Mouse (Mus musculus) spleen, embryonic (tissue): ENCODE data around the gene Gm9603.
"Not testable (repeated sequence)": the region's sequence is repeated elsewhere in the genome, so short reads cannot be mapped to it uniquely, and the experiment has no call there.

Source experiments
- CTCF ChIA-PET: fragments of 350-600 bp; sonication (Branson Sonifier 250); formaldehyde crosslinking; loops from one replicate; lab custom pipeline; 2022; lab: Charles Lee

Gm9603 gene

DNA sequence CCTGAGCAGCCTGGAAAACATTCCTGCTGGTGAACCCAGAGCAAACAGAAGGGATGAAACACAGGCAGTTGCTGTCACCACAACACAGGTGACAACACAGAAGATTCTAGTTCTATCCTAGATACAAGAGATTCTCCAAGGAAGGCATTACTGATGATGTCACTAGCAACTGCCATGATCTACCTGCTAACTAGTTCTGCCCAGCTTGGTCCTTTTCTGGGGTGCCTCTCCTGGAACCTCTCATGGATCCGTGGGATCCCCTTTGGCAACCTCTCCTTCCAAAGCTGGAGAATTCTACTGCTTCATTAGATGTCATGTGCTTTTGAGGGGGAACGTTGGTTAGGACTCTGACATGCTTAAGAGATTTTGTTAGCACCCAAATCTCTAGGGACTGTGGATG is at the start of gene Gm9603:
Gene Gm9603 (minus strand): TSS at position 101 of the 400 bp plus-strand sequence.
- CTCF ChIA-PET = not testable (repeated sequence)

DNA sequence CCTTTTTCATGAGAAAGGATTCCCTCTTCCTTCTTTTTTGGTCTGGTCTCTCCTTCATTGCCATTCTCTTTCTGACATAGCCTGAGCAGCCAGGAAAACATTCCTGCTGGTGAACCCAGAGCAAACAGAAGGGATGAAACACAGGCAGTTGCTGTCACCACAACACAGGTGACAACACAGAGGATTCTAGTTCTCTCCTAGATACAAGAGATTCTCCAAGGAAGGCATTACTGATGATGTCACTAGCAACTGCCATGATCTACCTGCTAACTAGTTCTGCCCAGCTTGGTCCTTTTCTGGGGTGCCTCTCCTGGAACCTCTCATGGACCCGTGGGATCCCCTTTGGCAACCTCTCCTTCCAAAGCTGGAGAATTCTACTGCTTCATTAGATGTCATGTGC is 54.3 kb downstream of the Gm9603 start, which contains the start of gene Gm8265:
Gene Gm8265 (minus strand): TSS at position 101 of the 400 bp plus-strand sequence.
- CTCF ChIA-PET = not testable (repeated sequence)
